Mouse (Mus musculus): ENCODE measurements around the gene Tuba8.

- TF ChIP-seq CTCF (IDR thresholded peaks at IDR 0.05; ENCODE audit: extremely low read depth, insufficient read depth, low read length) (no peak), POLR2A (IDR thresholded peaks at IDR 0.05; ENCODE audit: extremely low read depth, insufficient read depth, low read length) (no peak)
Measured at GRCm38 (mm10) chr6:121228421-121228820, 17.9 kb downstream of the Tuba8 start.

Data from cortical plate, adult 2 months (tissue).